Mouse (Mus musculus): ENCODE results near the gene Chadl.

GRCm38 (mm10) chr15:81663697-81664561 is 33.2 kb downstream of the Chadl start, which contains the start of gene L3mbtl2:
- no peak for TF ChIP-seq CTCF (conservative IDR thresholded peaks at IDR 0.05; ENCODE audit: low read length)
- no peak for TF ChIP-seq POU5F1 (IDR thresholded peaks at IDR 0.05; ENCODE audit: borderline replicate concordance, low read length)
- no peak for TF ChIP-seq NANOG (IDR thresholded peaks at IDR 0.05; ENCODE audit: borderline replicate concordance, low read length)
